Mouse (Mus musculus): ENCODE results near the gene Il12rb2. TPM values are rescaled to one million over a fixed set of nuclear protein-coding genes. Genes with fewer than 3 reads are reported as not detected.
A peak's percentile ranks its signal among the peaks of the same experiment; 100 is the strongest.

Il12rb2 gene
- total RNA-seq, 2 experiments from 2014 or later: not detected

DNA sequence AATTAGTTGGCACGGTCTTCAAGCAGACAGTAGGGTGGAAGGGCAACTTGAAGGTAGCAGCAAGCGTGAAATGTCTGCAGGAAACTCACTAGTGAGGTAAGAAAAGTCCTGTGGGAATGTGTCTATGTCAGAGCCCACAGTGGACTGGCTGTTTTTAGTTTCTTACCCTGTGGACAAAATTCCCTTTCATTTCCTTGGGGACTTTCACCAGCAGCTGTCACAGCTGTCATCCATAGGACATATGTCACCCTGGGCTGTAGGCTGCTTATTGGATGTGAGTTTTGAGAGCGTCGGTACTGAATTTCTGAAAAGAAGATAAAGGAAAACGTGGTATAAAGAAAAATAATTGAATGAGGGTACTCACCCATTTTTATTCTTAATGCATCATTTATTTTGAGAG, 77.2 kb downstream of the Il12rb2 start:
- DNase-seq (ENCODE audit: extremely low spot score in 1 of 2, low spot score in 1 of 2): no peak

DNA sequence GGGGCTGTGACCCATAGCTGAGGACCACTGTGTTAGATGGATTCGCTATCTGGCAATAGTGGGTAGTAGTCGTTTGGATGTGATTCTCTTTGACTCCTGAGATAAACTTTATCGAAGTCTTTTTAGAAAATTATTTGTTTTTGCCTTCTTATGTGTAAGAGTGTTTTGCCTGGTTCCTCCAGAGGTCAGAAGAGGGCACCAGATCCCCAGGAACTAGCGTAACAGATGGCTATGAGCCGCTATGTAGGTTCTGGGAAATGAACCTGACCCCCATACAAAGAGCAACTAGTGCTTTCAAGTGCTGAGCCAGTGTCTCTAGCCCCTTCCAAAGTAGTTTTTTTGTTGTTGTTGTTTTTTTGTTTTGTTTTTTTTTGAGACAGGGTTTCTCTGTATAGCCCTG, 79.9 kb downstream of the Il12rb2 start:
- DNase-seq (ENCODE audit: extremely low spot score in 1 of 2, low spot score in 1 of 2): no peak

DNA sequence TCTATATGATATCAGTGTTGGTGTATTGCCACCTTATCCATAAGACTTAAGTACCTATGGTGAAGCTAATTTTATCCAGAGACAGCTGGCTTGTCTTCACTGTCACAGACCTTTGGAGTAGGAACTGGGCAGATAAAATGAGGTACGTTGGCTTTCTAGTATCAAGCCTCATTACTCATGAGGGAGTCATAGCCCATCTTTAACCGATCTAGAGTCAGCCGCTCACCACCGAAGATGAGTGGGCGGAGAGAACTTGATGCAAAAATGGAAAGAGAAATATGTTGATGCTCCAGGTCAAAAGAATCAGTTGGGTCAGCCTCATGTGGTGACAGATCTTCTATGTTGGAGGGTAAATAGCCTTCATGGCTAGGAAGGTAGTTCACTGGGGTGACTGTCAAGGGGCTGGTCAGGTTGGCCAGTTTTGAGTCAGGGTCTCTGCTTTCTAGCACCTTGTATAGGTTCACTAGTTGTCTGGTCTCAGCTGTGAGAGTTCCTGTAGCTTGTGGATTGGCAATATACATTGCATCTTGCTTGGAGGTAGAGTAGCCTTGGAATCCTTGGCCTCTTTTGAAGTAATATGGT, 83.9 kb downstream of the Il12rb2 start:
- DNase-seq (ENCODE audit: extremely low spot score in 1 of 2, low spot score in 1 of 2): no peak

DNA sequence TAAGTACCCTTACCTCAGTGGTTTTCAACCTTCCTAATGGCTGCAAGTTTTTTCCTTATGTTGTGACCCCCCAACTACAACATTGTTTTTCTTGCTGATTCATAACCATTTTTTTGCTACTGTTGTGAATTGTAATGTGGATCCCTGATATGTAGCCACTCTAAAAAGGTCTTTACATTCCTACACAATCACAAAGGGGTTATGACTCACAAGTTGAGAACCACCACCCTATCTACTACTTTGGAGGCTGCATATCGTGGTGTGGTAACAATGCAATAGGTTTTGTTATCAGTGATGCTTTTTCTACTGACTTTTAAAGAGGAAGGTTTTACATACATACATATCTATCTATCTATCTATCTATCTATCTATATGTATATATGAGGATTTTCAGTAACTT, 93.1 kb downstream of the Il12rb2 start:
- DNase-seq (ENCODE audit: extremely low spot score in 1 of 2, low spot score in 1 of 2): no peak

DNA sequence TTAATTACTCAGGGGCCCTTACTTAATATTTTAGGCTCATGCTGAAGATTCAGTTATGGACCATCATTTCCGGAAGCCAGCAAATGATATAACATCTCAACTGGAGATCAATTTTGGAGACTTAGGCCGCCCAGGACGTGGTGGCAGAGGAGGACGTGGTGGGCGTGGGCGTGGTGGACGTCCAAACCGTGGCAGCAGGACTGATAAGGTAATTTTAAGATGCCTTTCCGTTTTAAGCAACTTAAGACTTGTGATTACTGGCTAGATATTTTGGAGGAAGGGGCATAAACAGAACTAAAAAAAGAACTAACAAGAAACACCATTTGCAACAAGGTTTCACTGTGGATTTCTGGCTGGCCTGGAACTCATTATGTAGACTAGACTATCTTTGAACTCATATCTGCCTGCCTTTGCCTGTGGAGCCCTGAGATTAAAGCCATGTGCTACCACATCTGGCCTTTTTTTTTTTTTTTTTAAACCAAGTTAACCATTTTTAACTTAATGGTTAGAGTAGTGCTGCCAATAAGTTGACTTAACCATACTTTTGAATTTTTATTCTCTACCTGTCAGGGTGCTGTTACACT, 94.3 kb downstream of the Il12rb2 start:
- DNase-seq (ENCODE audit: extremely low spot score in 1 of 2, low spot score in 1 of 2): no peak

DNA sequence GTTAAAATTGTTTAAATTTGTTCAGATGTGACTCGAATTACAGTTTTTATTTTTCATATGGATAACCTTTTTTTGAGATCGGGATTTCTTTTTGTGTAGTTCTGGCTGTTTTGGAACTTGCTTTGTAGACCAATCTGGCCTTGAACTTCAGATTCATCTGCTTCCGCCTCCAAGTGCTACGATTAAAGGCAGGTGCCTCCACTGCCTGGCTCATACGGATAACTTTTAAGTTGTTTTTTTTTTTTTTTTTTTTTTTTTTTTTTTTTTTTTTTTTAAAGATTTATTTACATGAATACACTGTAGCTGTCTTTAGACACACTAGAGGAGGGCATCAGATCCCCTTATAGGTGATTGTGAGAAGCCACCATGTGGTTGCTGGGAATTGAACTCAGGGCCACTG, 98.0 kb downstream of the Il12rb2 start:
- DNase-seq (ENCODE audit: extremely low spot score in 1 of 2, low spot score in 1 of 2): no peak

DNA sequence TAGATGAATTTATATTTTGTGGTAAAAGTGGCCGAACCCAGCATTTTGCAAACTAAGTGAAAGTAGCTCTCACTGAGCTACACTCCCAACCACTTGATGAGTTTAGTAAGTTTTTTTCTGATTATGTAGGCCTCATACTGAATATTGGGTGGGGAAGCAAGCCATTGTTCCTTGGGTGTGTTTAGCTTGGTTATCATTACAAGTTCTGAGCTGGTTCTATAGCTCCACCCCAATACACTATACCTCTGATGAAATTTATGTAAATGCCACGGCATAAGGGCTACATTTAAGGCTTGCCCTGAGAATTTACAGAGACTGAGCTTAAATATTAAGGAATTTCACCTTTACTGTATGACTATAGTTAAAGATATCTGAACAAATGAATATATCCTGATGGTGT, 106.5 kb downstream of the Il12rb2 start:
- DNase-seq (ENCODE audit: extremely low spot score in 1 of 2, low spot score in 1 of 2): no peak

DNA sequence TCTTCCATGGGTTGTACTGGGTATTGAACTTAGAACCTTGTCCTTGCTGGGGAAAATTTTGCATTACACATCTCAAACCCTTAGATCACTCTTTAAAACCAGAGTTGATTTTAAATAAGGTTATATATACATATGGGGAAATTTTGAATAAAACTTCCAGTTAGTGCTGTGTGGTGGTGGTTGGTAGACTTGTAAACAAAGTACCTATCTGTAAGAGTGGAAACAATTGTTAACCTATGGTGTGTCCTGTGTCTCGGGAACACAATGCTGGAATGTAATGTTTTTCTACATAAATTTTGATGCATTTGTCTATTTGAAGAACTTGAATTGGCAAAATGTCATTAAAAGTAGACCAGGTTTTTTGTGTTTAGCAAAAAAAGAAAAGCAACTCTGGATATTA, 107.0 kb downstream of the Il12rb2 start:
- no peak for DNase-seq (ENCODE audit: extremely low spot score in 1 of 2, low spot score in 1 of 2)

DNA sequence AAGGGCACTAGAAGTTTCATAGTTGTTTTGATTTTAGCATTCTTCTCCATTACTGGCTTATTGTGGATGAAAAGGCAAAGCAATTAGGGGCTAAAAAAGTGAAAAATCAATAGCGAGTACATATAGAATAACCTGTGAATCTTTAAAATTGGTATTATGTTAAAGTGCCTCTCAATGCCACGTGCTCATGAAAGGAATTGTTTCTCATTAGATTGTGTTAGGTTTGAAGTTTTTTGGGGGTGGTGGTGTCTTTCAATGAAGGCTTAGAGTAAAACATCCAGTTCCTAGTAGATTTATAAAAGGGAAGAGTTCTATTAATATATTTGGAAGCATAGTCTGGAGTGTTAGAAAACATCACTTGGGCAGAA, 107.8 kb downstream of the Il12rb2 start:
- no peak for DNase-seq (ENCODE audit: extremely low spot score in 1 of 2, low spot score in 1 of 2)

DNA sequence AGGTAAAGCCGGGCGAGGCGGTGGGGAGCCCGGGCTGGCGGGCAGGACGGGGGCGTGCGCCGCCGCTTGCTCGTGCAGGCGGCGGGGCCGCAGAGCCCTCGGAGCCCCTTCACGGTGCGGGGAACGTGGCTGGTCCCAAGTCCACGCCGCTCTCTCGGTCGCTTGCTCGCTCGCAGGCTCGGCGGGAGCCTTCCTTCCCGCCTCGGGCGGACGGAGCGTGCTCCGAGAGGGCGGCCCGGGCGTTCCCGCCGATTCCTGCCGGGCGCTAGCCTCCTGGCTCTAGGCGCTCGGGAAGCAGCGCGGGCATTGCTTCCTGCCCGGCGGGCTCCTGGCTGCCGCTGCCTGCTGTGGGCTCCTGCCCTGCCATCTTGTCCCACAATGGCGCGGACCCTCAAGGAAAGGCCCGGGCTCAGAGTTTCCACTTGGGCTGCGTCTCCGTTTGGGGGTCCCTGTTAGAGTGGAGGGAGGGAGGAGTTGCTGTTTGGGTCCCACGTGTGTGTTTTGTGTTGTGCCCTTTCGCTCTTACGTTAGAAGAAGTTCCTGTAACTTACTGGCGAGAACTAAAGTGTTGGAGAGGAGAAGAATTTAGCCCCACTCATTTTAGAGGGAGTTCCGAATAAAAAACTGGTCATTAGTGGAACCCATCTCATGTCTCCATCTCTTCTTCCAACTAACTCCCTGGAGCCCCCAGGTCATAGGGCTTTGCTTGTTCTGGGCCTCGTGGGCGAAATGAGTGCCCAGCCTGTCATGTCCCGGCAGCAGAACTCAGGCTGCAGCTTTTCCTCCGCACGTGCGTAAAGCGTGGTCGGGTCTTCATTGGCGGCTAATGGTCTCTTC, 108.4 kb downstream of the Il12rb2 start:
- peak; percentile 8 to 20 for DNase-seq (ENCODE audit: extremely low spot score in 1 of 2, low spot score in 1 of 2)

DNA sequence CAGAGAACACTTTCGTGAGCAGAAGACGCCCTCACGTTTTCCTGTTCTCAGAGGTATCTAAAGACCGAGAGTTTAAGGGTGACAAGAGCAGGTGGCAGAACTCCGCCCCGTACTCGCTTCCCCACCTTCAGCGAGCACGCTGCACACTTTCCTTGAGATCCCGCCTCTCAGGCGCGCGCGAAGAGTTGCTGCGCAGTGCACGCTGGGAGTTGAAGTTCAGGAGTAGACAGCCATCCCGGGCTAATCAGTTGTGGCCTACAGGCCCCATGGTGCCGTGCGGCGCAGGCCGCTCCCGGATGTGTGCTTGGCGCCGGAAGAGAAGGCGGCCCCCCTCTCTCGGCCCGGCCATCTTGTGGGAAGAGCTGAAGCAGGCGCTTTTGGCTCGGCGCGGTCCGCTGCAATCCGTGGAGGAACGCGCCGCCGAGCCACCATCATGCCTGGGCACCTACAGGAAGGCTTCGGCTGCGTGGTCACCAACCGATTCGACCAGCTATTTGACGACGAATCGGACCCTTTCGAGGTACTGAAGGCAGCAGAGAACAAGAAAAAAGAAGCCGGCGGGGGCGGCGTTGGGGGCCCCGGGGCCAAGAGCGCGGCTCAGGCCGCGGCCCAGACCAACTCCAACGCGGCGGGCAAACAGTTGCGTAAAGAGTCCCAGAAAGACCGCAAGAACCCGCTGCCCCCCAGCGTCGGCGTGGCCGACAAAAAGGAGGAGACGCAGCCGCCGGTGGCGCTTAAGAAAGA, 109.2 kb downstream of the Il12rb2 start:
- DNase-seq (ENCODE audit: extremely low spot score in 1 of 2, low spot score in 1 of 2): peak; percentile 80

DNA sequence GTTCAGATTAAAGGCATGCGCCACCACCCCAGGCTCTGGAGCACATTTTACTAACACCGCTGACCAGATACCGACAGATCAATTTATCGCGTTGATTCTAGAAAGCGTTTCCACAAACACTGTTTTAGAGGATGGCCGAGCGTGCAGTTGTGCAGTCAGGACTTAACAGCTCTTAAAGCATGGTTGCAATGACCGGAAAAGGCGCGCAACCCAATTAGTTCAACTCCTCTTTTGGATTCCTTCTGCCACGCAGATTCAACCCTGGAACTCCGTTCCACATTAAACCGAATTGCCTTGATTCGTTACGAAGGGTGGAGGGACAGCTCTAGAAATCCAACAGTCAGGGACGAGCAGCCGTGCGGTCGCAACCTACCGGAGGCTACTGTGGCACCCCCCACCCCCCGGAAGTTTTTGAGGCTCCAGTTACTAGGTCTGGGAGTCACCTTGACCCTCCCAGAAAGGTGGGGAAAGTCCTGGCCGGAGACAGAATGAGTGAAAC, 109.8 kb downstream of the Il12rb2 start:
- DNase-seq (ENCODE audit: extremely low spot score in 1 of 2, low spot score in 1 of 2): peak in 1 of 2 experiments; percentile 32

DNA sequence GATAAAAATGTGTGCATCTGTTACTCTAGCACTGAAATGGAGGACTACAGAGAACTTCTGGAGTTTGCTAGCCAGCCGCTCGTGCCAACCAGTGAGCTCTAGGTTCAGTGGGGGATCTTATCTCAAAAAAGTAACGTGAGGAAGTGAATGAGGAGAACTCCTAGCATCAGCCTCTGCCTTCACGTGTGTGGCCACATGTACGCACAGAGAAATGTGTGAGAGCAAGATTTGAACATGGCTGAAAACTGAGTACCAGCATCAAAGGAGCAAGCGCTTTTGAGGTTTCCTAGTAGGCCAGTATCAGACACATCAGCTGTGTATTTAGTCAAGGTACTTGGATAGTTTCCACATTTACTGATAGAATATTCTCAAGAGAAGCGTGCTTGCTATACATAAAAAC, 111.1 kb downstream of the Il12rb2 start:
- no peak for DNase-seq (ENCODE audit: extremely low spot score in 1 of 2, low spot score in 1 of 2)

DNA sequence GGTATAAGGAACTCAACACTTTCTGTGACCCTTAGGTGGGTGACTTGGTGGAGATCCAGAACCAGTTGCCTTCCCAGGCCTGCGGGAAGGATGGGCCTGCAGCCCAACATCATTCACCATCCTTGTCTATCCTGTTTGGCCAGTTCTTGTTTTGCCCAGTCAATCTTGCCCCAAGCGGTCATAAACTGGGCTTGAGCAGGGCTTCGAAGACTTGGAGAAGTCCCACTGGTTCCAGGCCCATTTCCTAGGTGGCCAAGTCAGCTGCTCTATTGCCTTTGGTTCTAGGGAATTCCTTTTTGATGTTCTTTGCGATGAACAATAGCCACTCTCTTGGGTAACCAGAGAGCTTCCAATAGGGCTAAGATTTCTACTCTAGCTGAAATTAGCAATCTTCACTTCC, 124.9 kb downstream of the Il12rb2 start:
- no peak for DNase-seq (ENCODE audit: extremely low spot score in 1 of 2, low spot score in 1 of 2)

DNA sequence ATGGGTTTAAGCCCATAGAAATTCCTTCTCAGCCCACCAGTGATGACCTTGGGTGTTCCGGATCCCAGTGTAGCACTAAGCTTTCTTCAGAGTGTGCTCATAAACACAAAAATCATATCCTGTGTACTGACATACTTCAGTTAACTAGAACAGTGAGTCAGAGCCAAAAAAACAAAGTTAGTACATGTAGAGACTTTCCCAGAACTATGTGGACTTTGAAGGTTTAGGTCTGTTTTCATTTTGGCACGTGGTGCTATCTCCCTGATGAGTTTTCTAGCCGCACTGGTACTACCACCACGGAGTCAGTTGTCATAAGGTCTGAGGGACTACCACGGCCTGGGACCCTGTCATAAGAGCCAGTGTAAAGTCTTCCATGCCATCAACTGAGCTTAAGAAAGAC, 131.5 kb downstream of the Il12rb2 start:
- no peak for DNase-seq (ENCODE audit: extremely low spot score in 1 of 2, low spot score in 1 of 2)

DNA sequence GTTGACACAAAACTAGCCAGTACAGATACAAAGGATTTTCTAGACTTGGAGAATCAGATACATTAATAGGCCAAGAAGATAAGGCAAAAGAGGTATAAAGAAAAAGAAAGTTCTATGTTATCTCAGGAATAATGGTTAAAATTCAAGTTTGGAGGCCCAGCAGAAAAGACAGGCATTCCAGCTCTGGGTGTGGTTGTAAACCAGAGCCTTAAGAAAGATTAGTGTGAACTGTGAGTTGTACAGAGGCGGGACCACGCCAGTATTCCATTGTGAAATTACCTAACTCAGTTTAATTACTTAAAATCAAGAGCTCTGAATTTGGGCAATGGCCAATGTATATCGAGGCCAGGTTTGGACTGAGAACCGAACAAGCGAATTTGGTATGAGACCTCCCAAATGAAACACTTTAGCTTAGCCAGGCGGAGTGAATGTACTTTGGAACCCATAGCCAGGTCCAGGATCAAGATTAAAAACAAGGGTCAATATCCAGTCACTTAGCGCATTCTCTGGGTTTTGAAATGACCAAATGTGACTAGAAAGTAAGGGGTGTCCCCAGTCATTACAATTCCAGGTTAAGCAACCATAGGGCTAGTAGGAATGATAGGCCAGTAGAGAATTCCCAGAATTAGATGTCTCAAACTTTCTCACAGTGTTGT, 132.1 kb downstream of the Il12rb2 start:
- DNase-seq (ENCODE audit: extremely low spot score in 1 of 2, low spot score in 1 of 2): no peak

All from layer of hippocampus, postnatal 25 days (tissue).